Mouse (Mus musculus) bone marrow macrophage, adult 2 months (primary cell): ENCODE data around the gene Abca4. TPM values are rescaled to one million over a fixed set of nuclear protein-coding genes. Genes with fewer than 3 reads are reported as not detected.

Experiments
- H3K27ac ChIP-seq: 2 replicates; pipeline ENCODE4 v1.5.1; 2012; ENCODE audit warnings: low read depth, low read length; ENCODE audit not compliant: insufficient read depth
- H3K4me1 ChIP-seq: 2 replicates; pipeline ENCODE4 v1.6.1; 2012; ENCODE audit warnings: low read length; ENCODE audit not compliant: control insufficient read depth, insufficient read depth
- H3K4me3 ChIP-seq: 2 replicates; pipeline ENCODE4 v1.5.1; 2012; ENCODE audit warnings: mild to moderate bottlenecking, low read length, moderate library complexity; ENCODE audit not compliant: insufficient read depth
- CTCF ChIP-seq: IDR thresholded peaks from 2 replicates; pipeline ENCODE4 v1.5.1; 2012; ENCODE audit warnings: low read depth, mild to moderate bottlenecking, low read length, moderate library complexity
- POLR2A ChIP-seq: IDR thresholded peaks from 2 replicates; pipeline ENCODE4 v1.6.1; 2012; ENCODE audit warnings: mild to moderate bottlenecking, low read depth, low read length, borderline replicate concordance
- polyA plus RNA-seq: library from polyadenylated mRNA; stranded (reverse); fragments of >200 nt; gene quantifications from 2 replicates; pipeline ENCODE4 v1.2.4, GENCODE M21; 2012; ENCODE audit not compliant: missing spikeins, insufficient read depth, insufficient read length

Abca4 gene
- polyA plus RNA-seq, 1 experiment, result not detected

GRCm38 (mm10) chr3:122196621-122197298 lies 152.5 kb downstream of the Abca4 start:
- no peak for TF ChIP-seq POLR2A
- no peak for TF ChIP-seq CTCF
- no peak overlapping the region for H3K4me3 ChIP-seq

GRCm38 (mm10) chr3:122198532-122198931 lies 154.3 kb downstream of the Abca4 start:
- H3K4me1 ChIP-seq, result peaks cover 19% of the 10 kb centered on the region
- no peak overlapping the region for H3K4me3 ChIP-seq
- TF ChIP-seq POLR2A (no peak), CTCF (no peak)
- H3K27ac ChIP-seq, result peak overlapping the region; percentile 9; the same call in 1 of the 2 replicates

More at GRCm38 (mm10) chr3:122196621-122197298, 152.5 kb downstream of the Abca4 start:
- H3K27ac ChIP-seq, result no peak overlapping the region
- peaks cover 12% of the 10 kb centered on the region for H3K4me1 ChIP-seq

GRCm38 (mm10) chr3:122198966-122199381 lies 154.7 kb downstream of the Abca4 start:
- no peak overlapping the region for H3K4me3 ChIP-seq
- TF ChIP-seq POLR2A (no peak), CTCF (no peak)
- H3K4me1 ChIP-seq, result peaks cover 19% of the 10 kb centered on the region
- H3K27ac ChIP-seq, result peak overlapping the region; percentile 9; the same call in 1 of the 2 replicates

GRCm38 (mm10) chr3:122199600-122199999 lies 155.4 kb downstream of the Abca4 start:
- H3K4me3 ChIP-seq, result no peak overlapping the region
- peaks cover 19% of the 10 kb centered on the region for H3K4me1 ChIP-seq
- no peak overlapping the region for H3K27ac ChIP-seq
- no peak for TF ChIP-seq CTCF
- TF ChIP-seq POLR2A, result no peak

- no peak overlapping the region for H3K27ac ChIP-seq
- TF ChIP-seq CTCF (no peak), POLR2A (no peak)
- H3K4me3 ChIP-seq, result no peak overlapping the region
- H3K4me1 ChIP-seq, result peaks cover 19% of the 10 kb centered on the region
Observed at GRCm38 (mm10) chr3:122200017-122200416, 155.8 kb downstream of the Abca4 start.

GRCm38 (mm10) chr3:122200447-122200846 lies 156.2 kb downstream of the Abca4 start:
- H3K4me1 ChIP-seq, result peaks cover 19% of the 10 kb centered on the region
- no peak overlapping the region for H3K27ac ChIP-seq
- no peak overlapping the region for H3K4me3 ChIP-seq
- TF ChIP-seq CTCF, result no peak
- no peak for TF ChIP-seq POLR2A

GRCm38 (mm10) chr3:122202307-122202732 lies 158.1 kb downstream of the Abca4 start:
- TF ChIP-seq CTCF (no peak), POLR2A (no peak)
- no peak overlapping the region for H3K27ac ChIP-seq
- H3K4me1 ChIP-seq, result peaks cover 17% of the 10 kb centered on the region
- no peak overlapping the region for H3K4me3 ChIP-seq

GRCm38 (mm10) chr3:122203675-122204329 lies 159.6 kb downstream of the Abca4 start:
- no peak overlapping the region for H3K27ac ChIP-seq
- peaks cover 22% of the 10 kb centered on the region for H3K4me1 ChIP-seq
- TF ChIP-seq CTCF, result no peak
- no peak for TF ChIP-seq POLR2A
- H3K4me3 ChIP-seq, result no peak overlapping the region

GRCm38 (mm10) chr3:122205753-122206152 lies 161.5 kb downstream of the Abca4 start:
- Histone ChIP-seq H3K4me3 (no peak overlapping the region), H3K4me1 (peaks cover 19% of the 10 kb centered on the region), H3K27ac (no peak overlapping the region)
- TF ChIP-seq POLR2A, result no peak
- no peak for TF ChIP-seq CTCF
